Mouse (Mus musculus): ENCODE measurements around the gene Eng. TPM values are rescaled to one million over a fixed set of nuclear protein-coding genes. Genes with fewer than 3 reads are reported as not detected.

Eng gene
- total RNA-seq, 2 experiments from 2014 or later = 17.4 to 24.2 TPM

GRCm38 (mm10) chr2:32673176-32673917, 27.0 kb downstream of the Eng start:
- no peak for DNase-seq (ENCODE audit: extremely low spot score in 1 of 2, low spot score in 1 of 2)

GRCm38 (mm10) chr2:32676821-32677220, 30.4 kb downstream of the Eng start:
- no peak for DNase-seq (ENCODE audit: extremely low spot score in 1 of 2, low spot score in 1 of 2)

GRCm38 (mm10) chr2:32677683-32678082, 31.3 kb downstream of the Eng start:
- no peak for DNase-seq (ENCODE audit: extremely low spot score in 1 of 2, low spot score in 1 of 2)

GRCm38 (mm10) chr2:32680051-32680451, 33.7 kb downstream of the Eng start:
- no peak for DNase-seq (ENCODE audit: extremely low spot score in 1 of 2, low spot score in 1 of 2)

- no peak for DNase-seq (ENCODE audit: extremely low spot score in 1 of 2, low spot score in 1 of 2)
Measured at GRCm38 (mm10) chr2:32680961-32681650, 34.7 kb downstream of the Eng start.

- no peak for DNase-seq (ENCODE audit: extremely low spot score in 1 of 2, low spot score in 1 of 2)
Measured at GRCm38 (mm10) chr2:32681754-32682153, 35.4 kb downstream of the Eng start.

GRCm38 (mm10) chr2:32682721-32683417, 36.5 kb downstream of the Eng start:
- no peak for DNase-seq (ENCODE audit: extremely low spot score in 1 of 2, low spot score in 1 of 2)

- DNase-seq (ENCODE audit: extremely low spot score in 1 of 2, low spot score in 1 of 2) = no peak
Measured at GRCm38 (mm10) chr2:32683701-32684100, 37.3 kb downstream of the Eng start.

- DNase-seq (ENCODE audit: extremely low spot score in 1 of 2, low spot score in 1 of 2) = no peak
Measured at GRCm38 (mm10) chr2:32684681-32685428, 38.5 kb downstream of the Eng start.

- DNase-seq (ENCODE audit: extremely low spot score in 1 of 2, low spot score in 1 of 2) = no peak
Measured at GRCm38 (mm10) chr2:32685807-32686206, 39.4 kb downstream of the Eng start.

- no peak for DNase-seq (ENCODE audit: extremely low spot score in 1 of 2, low spot score in 1 of 2)
Measured at GRCm38 (mm10) chr2:32686640-32687039, 40.2 kb downstream of the Eng start.

GRCm38 (mm10) chr2:32687562-32687961, 41.2 kb downstream of the Eng start:
- DNase-seq (ENCODE audit: extremely low spot score in 1 of 2, low spot score in 1 of 2) = no peak

- peak; percentile 82 to 96 for DNase-seq (ENCODE audit: extremely low spot score in 1 of 2, low spot score in 1 of 2)
Measured at GRCm38 (mm10) chr2:32689420-32689819, 43.0 kb downstream of the Eng start.

GRCm38 (mm10) chr2:32691041-32691440, 44.6 kb downstream of the Eng start:
- DNase-seq (ENCODE audit: extremely low spot score in 1 of 2, low spot score in 1 of 2) = no peak

GRCm38 (mm10) chr2:32692496-32692895, 46.1 kb downstream of the Eng start:
- no peak for DNase-seq (ENCODE audit: extremely low spot score in 1 of 2, low spot score in 1 of 2)

- no peak for DNase-seq (ENCODE audit: extremely low spot score in 1 of 2, low spot score in 1 of 2)
Measured at GRCm38 (mm10) chr2:32693282-32693681, 46.9 kb downstream of the Eng start.

GRCm38 (mm10) chr2:32693823-32694411, 47.5 kb downstream of the Eng start:
- peak; percentile 89 to 91 for DNase-seq (ENCODE audit: extremely low spot score in 1 of 2, low spot score in 1 of 2)

GRCm38 (mm10) chr2:32694691-32695090, 48.3 kb downstream of the Eng start:
- no peak for DNase-seq (ENCODE audit: extremely low spot score in 1 of 2, low spot score in 1 of 2)

GRCm38 (mm10) chr2:32699680-32700079, 53.3 kb downstream of the Eng start:
- no peak for DNase-seq (ENCODE audit: extremely low spot score in 1 of 2, low spot score in 1 of 2)
